Mouse (Mus musculus): ENCODE data around the gene Disc1.

DNA sequence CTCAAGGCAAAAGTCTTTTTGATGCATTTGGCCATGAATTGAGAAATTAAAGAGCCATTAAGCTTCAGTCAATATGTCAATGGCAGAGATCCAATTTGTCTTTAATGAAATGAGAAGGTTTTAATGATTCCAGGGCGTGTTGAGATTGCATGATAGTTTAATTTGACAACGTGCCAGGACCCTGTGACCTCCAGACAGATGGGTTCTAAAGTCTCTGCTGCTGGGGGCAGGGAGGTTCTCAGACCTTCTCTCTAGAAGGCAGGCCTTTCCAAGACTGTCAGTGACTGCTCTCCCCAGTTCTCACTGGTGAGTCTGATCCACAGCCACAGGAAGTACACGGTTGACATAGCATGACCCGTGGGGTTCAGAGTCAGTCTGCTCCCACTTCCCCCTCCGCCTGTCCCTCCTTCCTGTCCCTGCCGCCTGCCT is 170.3 kb downstream of the Disc1 start:
- TF ChIP-seq CTCF (IDR thresholded peaks at IDR 0.05; ENCODE audit: low read depth) (no peak), EP300 (IDR thresholded peaks at IDR 0.05; ENCODE audit: low read depth) (no peak)

Measured in liver, postnatal 0 days (tissue).